ENCODE assay signal across 11 mouse cellular contexts in genomic region chr1:76010212-76010800, GRCm38 (mm10).
DNase-seq lines count a peak whose midpoint lies in the region; ATAC-seq lines count a peak whose summit lies in the region.
"Had no signal": no experiment of that assay in that cellular context is flagged by ENCODE, and none has a peak within 500 bp of the region (broad histone marks: within the 10 kb centered on the region; RNA-seq: fewer than 3 reads in every experiment).

No protein-coding gene starts in this region.

- DNase-seq in kidney, postnatal 10 days = peak; percentile 22
- no peak for DNase-seq in kidney, adult 8-10 months
- peak; percentile 17 for DNase-seq in heart, postnatal 4 days
- DNase-seq in cerebellum, adult 9-10 months = no peak
- DNase-seq in yolk sac, embryonic 10.5 days (ENCODE audit: low spot score) = no peak
- DNase-seq: cerebellum, adult 11 months; liver, embryonic 13.5 days; midbrain, embryonic 14.5 days; right cerebral cortex, postnatal 25 days had no signal

- ATAC-seq in common myeloid progenitor, adult 5-6 weeks (replicated peaks; ENCODE audit: low read depth, poor library complexity, severe bottlenecking) = peak; percentile 95
- ATAC-seq in granulocyte monocyte progenitor cell, adult 5-6 weeks (replicated peaks; ENCODE audit: poor library complexity, severe bottlenecking) = peak; percentile 93

Comparison
In these comparisons a context has a peak if more than half of its experiments do, and no peak if none do; other contexts are left out.
1. DNase-seq: peak in kidney, postnatal 10 days (single experiment) and heart, postnatal 4 days (single experiment); none in kidney, adult 8-10 months (0 of 2), cerebellum, adult 9-10 months (single experiment) and yolk sac, embryonic 10.5 days (single experiment).